Mouse (Mus musculus) kidney, adult 9 months (tissue): ENCODE data around the gene Nrros.

Experiments used
- DNase-seq: peaks from one replicate; pipeline ENCODE4 v3.0.0; 2022

The Nrros gene

GRCm38 (mm10) chr16:32160742-32161323, 4.6 kb downstream of the Nrros start:
- DNase-seq, result no peak

- DNase-seq, result no peak
Measured at GRCm38 (mm10) chr16:32158966-32159365, 6.4 kb downstream of the Nrros start.

GRCm38 (mm10) chr16:32157369-32157768, 8.0 kb downstream of the Nrros start:
- DNase-seq, result peak; percentile 39

- DNase-seq, result no peak
Measured at GRCm38 (mm10) chr16:32156719-32157118, 8.7 kb downstream of the Nrros start.

GRCm38 (mm10) chr16:32154437-32154836, 11.0 kb downstream of the Nrros start:
- DNase-seq, result peak; percentile 30

GRCm38 (mm10) chr16:32153976-32154375, 11.4 kb downstream of the Nrros start:
- no peak for DNase-seq

- peak; percentile 37 for DNase-seq
Measured at GRCm38 (mm10) chr16:32147589-32148207, 17.7 kb downstream of the Nrros start.

GRCm38 (mm10) chr16:32144592-32144991, 20.8 kb downstream of the Nrros start:
- DNase-seq, result no peak

- DNase-seq, result no peak
Measured at GRCm38 (mm10) chr16:32143766-32144165, 21.6 kb downstream of the Nrros start.

- DNase-seq, result no peak
Measured at GRCm38 (mm10) chr16:32138954-32139353, 26.4 kb downstream of the Nrros start.

GRCm38 (mm10) chr16:32135842-32136357, 29.5 kb downstream of the Nrros start:
- no peak for DNase-seq

GRCm38 (mm10) chr16:32133148-32133547, 32.2 kb downstream of the Nrros start:
- DNase-seq, result no peak

GRCm38 (mm10) chr16:32130190-32130826, 35.1 kb downstream of the Nrros start:
- DNase-seq, result peak; percentile 53

- DNase-seq, result no peak
Measured at GRCm38 (mm10) chr16:32129449-32130189, 35.8 kb downstream of the Nrros start.

GRCm38 (mm10) chr16:32127046-32127445, 38.3 kb downstream of the Nrros start:
- no peak for DNase-seq

GRCm38 (mm10) chr16:32125364-32125763, 40.0 kb downstream of the Nrros start:
- no peak for DNase-seq

- peak; percentile 49 for DNase-seq
Measured at GRCm38 (mm10) chr16:32124444-32125335, 40.7 kb downstream of the Nrros start.

GRCm38 (mm10) chr16:32124020-32124419, 41.4 kb downstream of the Nrros start:
- no peak for DNase-seq

- DNase-seq, result no peak
Measured at GRCm38 (mm10) chr16:32120454-32120853, 44.9 kb downstream of the Nrros start.

GRCm38 (mm10) chr16:32116186-32116585, 49.2 kb downstream of the Nrros start:
- DNase-seq, result no peak

GRCm38 (mm10) chr16:32115781-32116180, 49.6 kb downstream of the Nrros start:
- DNase-seq, result no peak

- DNase-seq, result peak; percentile 87
Measured at GRCm38 (mm10) chr16:32114968-32115695, 50.3 kb downstream of the Nrros start.
